Mouse (Mus musculus) heart, embryonic 10.5 days (tissue): ENCODE measurements around the gene Arl11. TPM values are rescaled to one million over a fixed set of nuclear protein-coding genes. Genes with fewer than 3 reads are reported as not detected.
A peak's percentile ranks its signal among the peaks of the same experiment; 100 is the strongest.

Experiments used
- DNase-seq: peaks from one replicate; pipeline ENCODE4 v3.0.0-alpha.2; 2017; ENCODE audit warnings: low spot score
- H3K27ac ChIP-seq: fragments of 300-500 bp; sonication (generic); 2 replicates; pipeline ENCODE4 v1.5.1; 2016; ENCODE audit warnings: mild to moderate bottlenecking
- H3K27me3 ChIP-seq: fragments of 300-500 bp; sonication (generic); 2 replicates; pipeline ENCODE4 v1.6.1; 2016; ENCODE audit warnings: mild to moderate bottlenecking; ENCODE audit not compliant: poor library complexity, insufficient read depth, severe bottlenecking
- H3K36me3 ChIP-seq: fragments of 300-500 bp; sonication (generic); 2 replicates; pipeline ENCODE4 v1.6.1; 2016; ENCODE audit warnings: mild to moderate bottlenecking, moderate library complexity
- H3K4me1 ChIP-seq: fragments of 300-500 bp; sonication (generic); 2 replicates; pipeline ENCODE4 v1.6.1; 2016; ENCODE audit warnings: mild to moderate bottlenecking
- H3K4me3 ChIP-seq: fragments of 300-500 bp; sonication (generic); 2 replicates; pipeline ENCODE4 v1.5.1; 2016; ENCODE audit warnings: mild to moderate bottlenecking, moderate library complexity
- H3K9me3 ChIP-seq: fragments of 300-500 bp; sonication (generic); 2 replicates; pipeline ENCODE4 v1.6.1; 2016; ENCODE audit warnings: mild to moderate bottlenecking, moderate library complexity
- WGBS: fragments of 180-500 bp; shearing (Covaris S2); methylation state at CpG from one replicate; pipeline ENCODE4 v1.1.7; 2016; 5-methylcytosine and 5-hydroxymethylcytosine counted together
- polyA plus RNA-seq: library from polyadenylated mRNA; unstranded; fragments of >200 nt; fragmentation: Nextera tagmentation; extraction: Ambion mirVana; gene quantifications from 2 replicates; pipeline ENCODE4 v1.2.1, GENCODE M21; 2016

Gene Arl11
- polyA plus RNA-seq, 1 experiment from 2014 or later: 0.29 TPM

GRCm38 (mm10) chr14:61344590-61344989 lies 35.0 kb downstream of the Arl11 start:
- no peaks in the 10 kb centered on the region for H3K9me3 ChIP-seq
- H3K27me3 ChIP-seq: no peaks in the 10 kb centered on the region
- no peak overlapping the region for H3K4me3 ChIP-seq
- WGBS: 61% methylated on average over 5 of the region's 5 CpGs
- H3K36me3 ChIP-seq: no peaks in the 10 kb centered on the region
- peak; percentile 68 for DNase-seq
- peaks cover 18% of the 10 kb centered on the region; the same call in 1 of the 2 replicates for H3K4me1 ChIP-seq
- H3K27ac ChIP-seq: no peak overlapping the region

- Histone ChIP-seq H3K27me3 (no peaks in the 10 kb centered on the region), H3K9me3 (no peaks in the 10 kb centered on the region), H3K27ac (no peak overlapping the region), H3K4me1 (peaks cover 19% of the 10 kb centered on the region), H3K4me3 (no peak overlapping the region), H3K36me3 (no peaks in the 10 kb centered on the region)
- DNase-seq: no peak
- 82% methylated on average over 10 of the region's 10 CpGs for WGBS
These were observed 37.5 kb downstream of the Arl11 start for GRCm38 (mm10) chr14:61346827-61347698.

- Histone ChIP-seq H3K4me3 (no peak overlapping the region), H3K36me3 (no peaks in the 10 kb centered on the region), H3K4me1 (peaks cover 23% of the 10 kb centered on the region), H3K27me3 (no peaks in the 10 kb centered on the region), H3K27ac (no peak overlapping the region), H3K9me3 (no peaks in the 10 kb centered on the region)
- WGBS: 89% methylated on average over 4 of the region's 4 CpGs
- DNase-seq: no peak
These were observed 40.3 kb downstream of the Arl11 start for GRCm38 (mm10) chr14:61349876-61350275.

GRCm38 (mm10) chr14:61350808-61351207 lies 41.3 kb downstream of the Arl11 start:
- 40% methylated on average over 6 of the region's 6 CpGs for WGBS
- DNase-seq: no peak
- Histone ChIP-seq H3K27me3 (no peaks in the 10 kb centered on the region), H3K36me3 (no peaks in the 10 kb centered on the region; the same call in 1 of the 2 replicates), H3K9me3 (no peaks in the 10 kb centered on the region), H3K4me3 (no peak overlapping the region), H3K27ac (no peak overlapping the region), H3K4me1 (peaks cover 23% of the 10 kb centered on the region)

- Histone ChIP-seq H3K36me3 (no peaks in the 10 kb centered on the region; the same call in 1 of the 2 replicates), H3K9me3 (no peaks in the 10 kb centered on the region), H3K4me1 (peaks cover 15% of the 10 kb centered on the region), H3K27ac (no peak overlapping the region; the same call in 1 of the 2 replicates), H3K27me3 (no peaks in the 10 kb centered on the region), H3K4me3 (no peak overlapping the region)
- 61% methylated on average over 10 of the region's 10 CpGs for WGBS
- no peak for DNase-seq
These were observed 45.0 kb downstream of the Arl11 start for GRCm38 (mm10) chr14:61354251-61355235.

GRCm38 (mm10) chr14:61360131-61360980 lies 50.8 kb downstream of the Arl11 start, which contains the start of gene Ebpl:
TSS of gene Ebpl (minus strand) at chr14:61360439.
- peaks cover 11% of the 10 kb centered on the region for H3K4me1 ChIP-seq
- H3K4me3 ChIP-seq: peak within 1 kb of the TSS; percentile 76
- no peaks in the 10 kb centered on the region for H3K27me3 ChIP-seq
- H3K27ac ChIP-seq: peak within 1 kb of the TSS; percentile 91
- DNase-seq: peak; percentile 94
- no peaks in the 10 kb centered on the region for H3K9me3 ChIP-seq
- H3K36me3 ChIP-seq: peaks cover 2% of the 10 kb centered on the region; the same call in 1 of the 2 replicates
- 1% methylated on average over 40 of the region's 40 CpGs for WGBS

- Histone ChIP-seq H3K27ac (peak overlapping the region; percentile 91; the same call in 1 of the 2 replicates), H3K9me3 (no peaks in the 10 kb centered on the region), H3K4me1 (peaks cover 11% of the 10 kb centered on the region), H3K4me3 (peak overlapping the region; percentile 76), H3K27me3 (no peaks in the 10 kb centered on the region), H3K36me3 (0 out of 2 replicates have a peak, but pooled peaks cover 4% of the 10 kb centered on the region)
- no peak for DNase-seq
- 61% methylated on average over 3 of the region's 3 CpGs for WGBS
These were observed 51.5 kb downstream of the Arl11 start for GRCm38 (mm10) chr14:61360981-61361511.

Other genes starting within 250 kb of the Arl11 start
- gene Sacs, start 171.3 kb upstream of the Arl11 start, polyA plus RNA-seq: 2.8 and 3.8 TPM in 2 replicates
- 0.39 and 1.8 TPM in 2 replicates for gene Sgcg, start 51.3 kb upstream of the Arl11 start, polyA plus RNA-seq
- 6.8 and 8.8 TPM in 2 replicates for gene Ebpl, start 50.7 kb downstream of the Arl11 start, polyA plus RNA-seq
- gene Kpna3, start 130.1 kb downstream of the Arl11 start, polyA plus RNA-seq: 46.1 and 53.1 TPM in 2 replicates
- 26.0 and 26.9 TPM in 2 replicates for gene Spryd7, start 247.1 kb downstream of the Arl11 start, polyA plus RNA-seq